Mouse (Mus musculus) kidney, adult 2 months (tissue): Measurements from ENCODE around the gene Dcdc2a.

Experiments
- CTCF ChIP-seq: fragments of 200-500 bp; conservative IDR thresholded peaks from 2 replicates; pipeline ENCODE4 v1.5.1; 2011; ENCODE audit warnings: low read depth, mild to moderate bottlenecking, control low read depth, low read length, moderate library complexity, mixed read lengths; ENCODE audit not compliant: insufficient read depth, insufficient read length
- POLR2A ChIP-seq: fragments of 200-500 bp; IDR thresholded peaks from one replicate; pipeline ENCODE4 v1.6.1; 2011; ENCODE audit warnings: low read depth, low read length, control low read depth

DNA sequence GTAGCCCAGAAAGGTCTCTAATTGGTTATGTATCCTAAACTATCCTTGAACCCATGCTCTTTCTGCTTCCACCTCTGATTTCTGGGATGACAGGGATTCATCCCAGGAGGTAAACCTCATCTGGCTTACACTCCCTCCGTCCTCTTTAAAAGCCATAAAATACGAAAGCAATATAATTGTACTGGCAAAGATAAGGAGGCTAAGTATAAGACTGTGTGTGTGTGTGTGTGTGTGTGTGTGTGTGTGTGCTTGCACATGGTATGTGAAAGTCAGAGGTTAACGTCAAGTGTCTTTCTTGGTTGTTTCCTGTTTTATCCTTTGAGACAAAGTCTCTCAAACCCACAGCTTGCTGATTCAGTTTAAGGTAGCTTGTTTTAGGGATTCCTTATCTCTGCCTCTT, 52.5 kb downstream of the Dcdc2a start:
- TF ChIP-seq CTCF (no peak), POLR2A (no peak)
